Mouse (Mus musculus) megakaryocyte, embryonic 14.5 days (primary cell): Measurements from ENCODE around the gene Cers1. TPM values are rescaled to one million over a fixed set of nuclear protein-coding genes. Genes with fewer than 3 reads are reported as not detected.

Experiments
- H3K27me3 ChIP-seq: replicated peaks from 2 replicates; pipeline ENCODE3; 2012; ENCODE audit warnings: inconsistent platforms
- H3K36me3 ChIP-seq: replicated peaks from 2 replicates; pipeline ENCODE3; 2012; ENCODE audit warnings: low read length, inconsistent platforms, mixed read lengths
- H3K4me1 ChIP-seq: 2 replicates; pipeline ENCODE4 v1.6.1; 2012; ENCODE audit warnings: inconsistent platforms
- H3K4me3 ChIP-seq: replicated peaks from 2 replicates; pipeline ENCODE3; 2012; ENCODE audit warnings: moderate library complexity, mild to moderate bottlenecking, inconsistent platforms
- H3K9me3 ChIP-seq: 2 replicates; pipeline ENCODE4 v1.6.1; 2012; ENCODE audit warnings: inconsistent platforms
- FLI1 ChIP-seq: IDR thresholded peaks from 2 replicates; pipeline ENCODE4 v1.6.1; 2012; ENCODE audit warnings: low read length, inconsistent platforms, mixed read lengths
- GATA1 ChIP-seq: IDR thresholded peaks from 3 replicates; pipeline ENCODE4 v1.6.1; 2012; ENCODE audit warnings: mixed read lengths, low read length, inconsistent platforms, borderline replicate concordance
- polyA plus RNA-seq: library from polyadenylated mRNA; stranded (reverse); fragments of >175 nt; gene quantifications from 2 replicates; pipeline ENCODE4 v1.2.3, GENCODE M21; 2012; ENCODE audit warnings: low replicate concordance; ENCODE audit not compliant: insufficient read depth

Cers1 gene
- polyA plus RNA-seq, 1 experiment: 0.55 TPM

DNA sequence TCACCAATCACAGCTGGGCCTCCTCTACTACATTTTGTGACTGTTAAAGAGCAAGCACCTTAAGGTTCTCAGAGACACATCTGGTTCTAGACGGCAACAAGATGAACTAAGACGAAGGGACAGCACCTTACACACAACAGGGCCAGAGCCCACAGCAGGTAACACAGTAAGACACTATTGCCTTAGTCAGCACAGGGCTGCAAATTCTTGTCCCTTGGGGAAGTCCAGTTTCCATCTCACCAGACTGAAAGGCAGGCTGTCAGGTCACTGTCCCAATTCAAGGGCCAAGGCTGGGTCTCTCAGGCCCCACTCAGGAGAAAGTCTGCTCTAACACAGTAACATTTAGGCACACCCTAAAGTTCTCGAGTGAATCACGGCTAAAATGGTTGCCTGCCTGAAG is 31.9 kb downstream of the Cers1 start:
- Histone ChIP-seq H3K4me3 (no peak overlapping the region), H3K27me3 (no peaks in the 10 kb centered on the region), H3K4me1 (peaks cover 93% of the 10 kb centered on the region), H3K9me3 (no peaks in the 10 kb centered on the region), H3K36me3 (peaks cover 83% of the 10 kb centered on the region)
- TF ChIP-seq GATA1 (no peak), FLI1 (no peak)

DNA sequence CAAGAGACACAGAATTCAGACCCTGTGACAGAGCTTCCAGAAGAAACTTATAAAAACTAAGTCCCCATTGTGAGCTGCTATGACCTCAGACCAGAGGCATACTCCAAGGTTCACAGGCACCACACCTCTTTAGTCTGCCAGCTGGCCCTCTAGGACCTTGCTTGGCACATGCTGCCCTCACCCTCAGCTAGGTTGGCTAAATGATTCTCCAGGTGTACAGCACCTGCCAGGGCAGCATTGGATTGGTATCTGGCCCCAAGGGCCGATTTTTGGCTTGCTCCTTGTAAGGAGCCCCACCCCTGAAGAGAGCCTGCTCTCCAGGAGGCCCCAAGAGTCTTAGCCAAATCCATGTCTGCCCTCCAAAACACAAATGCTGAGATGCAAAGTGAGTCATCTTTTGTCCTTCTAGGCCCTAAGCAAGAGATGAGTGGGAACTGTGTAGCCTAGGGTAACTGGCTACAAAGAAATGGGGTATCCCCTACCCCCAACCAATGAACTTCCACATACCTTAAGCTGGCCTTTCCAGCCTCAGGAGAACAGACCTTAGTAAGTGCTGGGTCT is 32.4 kb downstream of the Cers1 start:
- TF ChIP-seq GATA1 (no peak), FLI1 (no peak)
- no peaks in the 10 kb centered on the region for H3K27me3 ChIP-seq
- no peaks in the 10 kb centered on the region for H3K9me3 ChIP-seq
- H3K4me3 ChIP-seq: no peak overlapping the region
- peaks cover 88% of the 10 kb centered on the region for H3K4me1 ChIP-seq
- peaks cover 78% of the 10 kb centered on the region for H3K36me3 ChIP-seq

DNA sequence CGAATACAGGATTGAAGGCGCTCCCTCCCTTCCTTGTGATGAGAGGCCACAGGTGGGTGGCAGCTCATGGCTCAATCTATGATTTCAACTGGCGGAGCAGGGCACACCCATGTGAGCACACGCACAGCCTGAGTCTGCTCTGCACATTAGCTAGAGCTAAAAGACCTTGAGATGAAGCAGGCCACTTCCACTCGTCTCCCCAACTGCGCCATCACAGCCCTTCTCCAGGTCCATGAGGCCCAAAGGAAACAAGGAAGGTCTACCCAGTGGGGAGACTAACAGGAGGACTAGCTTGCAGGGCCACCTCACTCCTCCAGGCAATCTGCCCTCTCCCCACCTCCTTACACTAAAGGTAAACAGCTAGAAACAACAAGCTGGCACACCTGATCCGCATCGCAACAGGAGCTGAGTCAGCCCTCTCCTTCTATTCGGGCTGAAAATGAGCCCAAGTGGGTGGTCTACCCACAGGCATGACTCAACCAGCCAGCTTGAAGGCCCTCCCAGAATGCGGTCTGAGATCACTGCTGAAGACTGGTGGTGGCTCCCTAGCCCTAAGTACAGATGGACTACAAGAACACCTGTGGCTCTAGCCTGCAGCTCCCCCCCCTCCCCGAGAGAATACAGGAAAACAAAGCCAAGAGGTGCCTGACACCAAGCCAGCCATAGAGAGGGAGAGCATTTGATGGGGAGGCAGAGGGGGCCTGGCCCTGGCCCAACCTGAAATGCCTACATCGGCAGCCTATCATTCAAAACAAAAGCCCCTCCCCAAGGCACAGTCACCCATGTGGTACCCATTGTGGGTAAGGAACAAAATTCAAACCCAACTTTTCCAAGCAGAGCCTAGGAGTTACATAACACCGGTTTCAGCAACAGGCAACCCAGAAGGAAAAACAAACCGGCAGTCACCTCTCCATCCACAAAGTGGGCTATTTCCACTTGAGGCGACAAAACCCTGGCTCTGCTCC is 35.7 kb downstream of the Cers1 start:
- Histone ChIP-seq H3K27me3 (no peaks in the 10 kb centered on the region), H3K9me3 (no peaks in the 10 kb centered on the region), H3K36me3 (peaks cover 50% of the 10 kb centered on the region), H3K4me1 (peaks cover 79% of the 10 kb centered on the region), H3K4me3 (peak overlapping the region; percentile 97)
- TF ChIP-seq FLI1 (no peak), GATA1 (no peak)

DNA sequence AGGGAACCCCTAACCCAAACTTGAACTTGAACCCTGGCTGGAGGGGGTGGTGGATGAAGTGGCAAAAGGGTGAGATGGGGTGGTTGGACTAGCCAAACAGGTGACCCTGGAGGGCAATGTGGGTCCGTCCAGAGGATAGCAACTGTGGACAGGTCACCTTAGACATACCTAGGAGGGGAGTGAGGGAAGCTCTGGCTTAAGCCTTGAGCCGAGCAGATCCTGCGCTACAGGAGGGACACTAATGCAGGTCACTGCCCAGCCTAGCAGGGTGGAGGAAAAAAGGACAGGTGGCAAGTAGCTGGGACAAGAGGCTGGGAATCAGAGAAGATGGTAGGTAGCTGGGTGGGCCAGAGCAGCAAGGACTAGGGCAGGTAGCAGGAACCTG is 36.4 kb downstream of the Cers1 start:
- no peaks in the 10 kb centered on the region for H3K27me3 ChIP-seq
- TF ChIP-seq FLI1 (no peak), GATA1 (no peak)
- peak overlapping the region; percentile 97 for H3K4me3 ChIP-seq
- H3K4me1 ChIP-seq: peaks cover 75% of the 10 kb centered on the region
- no peaks in the 10 kb centered on the region for H3K9me3 ChIP-seq
- peaks cover 44% of the 10 kb centered on the region for H3K36me3 ChIP-seq

DNA sequence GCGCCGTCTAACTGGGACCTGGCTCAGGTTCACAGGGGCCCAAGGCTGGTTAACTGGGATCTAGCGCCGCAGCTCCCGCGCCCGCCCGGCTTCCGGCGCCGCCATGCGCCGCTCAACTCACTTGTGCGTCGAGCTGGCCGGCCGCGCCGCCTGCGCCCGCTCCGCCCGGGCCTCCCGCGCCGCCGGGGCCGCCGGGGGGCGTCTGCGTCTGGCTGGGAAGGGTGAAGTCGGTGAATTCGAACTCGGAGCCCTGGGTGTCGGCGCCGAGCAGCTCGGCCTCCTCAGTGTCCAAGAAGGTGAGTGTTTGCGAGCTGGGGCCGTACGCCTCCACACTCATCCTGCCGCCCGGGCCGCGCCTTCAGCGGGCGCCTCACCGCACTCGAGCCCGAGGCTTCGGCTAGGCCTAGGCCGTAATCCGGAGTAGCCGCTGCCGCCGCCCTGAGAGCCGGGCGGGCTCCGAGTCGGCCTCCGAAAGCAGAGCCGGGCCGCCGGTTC is 37.1 kb downstream of the Cers1 start:
- peaks cover 68% of the 10 kb centered on the region for H3K4me1 ChIP-seq
- peak overlapping the region; percentile 97 for H3K4me3 ChIP-seq
- peaks cover 37% of the 10 kb centered on the region for H3K36me3 ChIP-seq
- H3K27me3 ChIP-seq: no peaks in the 10 kb centered on the region
- H3K9me3 ChIP-seq: no peaks in the 10 kb centered on the region
- TF ChIP-seq FLI1 (no peak), GATA1 (no peak)

DNA sequence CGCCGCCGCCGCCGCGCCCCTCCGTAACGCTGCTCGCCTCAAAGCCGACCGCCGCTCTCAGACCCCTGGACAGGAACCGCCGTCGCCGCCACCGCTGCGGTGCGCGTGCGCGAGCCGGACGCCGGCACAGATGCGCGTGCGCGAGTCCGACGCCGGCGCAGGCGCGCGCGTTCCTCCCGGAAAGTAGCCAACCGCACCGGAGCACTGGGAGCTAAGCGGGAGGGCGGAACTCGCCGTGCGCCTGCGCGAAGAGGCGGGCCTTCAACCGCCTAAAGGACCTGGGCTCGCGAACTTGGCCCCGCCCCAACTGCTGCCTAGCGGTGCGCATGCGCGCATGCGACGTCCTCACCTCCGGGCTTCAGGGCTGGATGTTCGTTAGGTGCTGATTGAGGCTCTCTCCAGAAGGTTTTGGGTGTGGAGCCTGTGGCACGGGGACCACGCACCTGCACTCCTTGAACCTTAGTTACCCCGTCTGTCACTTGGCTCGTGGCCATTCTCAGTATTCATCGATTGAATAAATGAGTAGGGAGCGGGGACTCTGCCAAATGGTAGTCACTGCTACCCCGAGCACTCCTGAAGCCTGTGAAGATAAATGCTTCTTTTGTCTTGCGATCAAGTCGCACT is 37.7 kb downstream of the Cers1 start, which contains the start of gene Upf1:
Gene Upf1 (minus strand): TSS at position 85 of the 624 bp plus-strand sequence.
- Histone ChIP-seq H3K36me3 (peaks cover 31% of the 10 kb centered on the region), H3K27me3 (no peaks in the 10 kb centered on the region), H3K9me3 (no peaks in the 10 kb centered on the region), H3K4me3 (peak within 1 kb of the TSS; percentile 97), H3K4me1 (peaks cover 61% of the 10 kb centered on the region)
- TF ChIP-seq FLI1 (no peak), GATA1 (no peak)

DNA sequence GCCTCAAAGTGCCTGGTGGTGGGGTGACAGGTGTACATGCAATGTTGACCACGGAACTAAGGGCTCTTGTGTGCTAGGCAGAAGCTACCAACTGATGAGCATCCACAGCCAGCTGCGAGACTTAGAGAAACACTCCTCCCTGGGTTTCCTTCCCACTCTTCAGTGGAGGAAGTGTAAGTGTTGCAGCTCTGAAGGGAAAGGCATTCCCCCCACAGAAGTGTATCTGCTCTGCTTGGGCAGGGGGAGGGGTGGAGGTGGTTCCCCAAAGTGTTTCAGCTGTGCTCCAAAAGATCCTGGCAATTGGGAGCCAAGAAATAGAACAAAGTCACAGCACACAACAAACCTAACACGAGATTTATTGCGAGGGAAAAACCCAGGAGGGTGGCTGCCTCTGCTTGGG is 38.4 kb downstream of the Cers1 start:
- no peaks in the 10 kb centered on the region for H3K9me3 ChIP-seq
- H3K4me1 ChIP-seq: peaks cover 55% of the 10 kb centered on the region
- TF ChIP-seq FLI1: no peak
- TF ChIP-seq GATA1: no peak
- peaks cover 24% of the 10 kb centered on the region for H3K36me3 ChIP-seq
- H3K27me3 ChIP-seq: peaks cover 4% of the 10 kb centered on the region
- peak overlapping the region; percentile 97 for H3K4me3 ChIP-seq

DNA sequence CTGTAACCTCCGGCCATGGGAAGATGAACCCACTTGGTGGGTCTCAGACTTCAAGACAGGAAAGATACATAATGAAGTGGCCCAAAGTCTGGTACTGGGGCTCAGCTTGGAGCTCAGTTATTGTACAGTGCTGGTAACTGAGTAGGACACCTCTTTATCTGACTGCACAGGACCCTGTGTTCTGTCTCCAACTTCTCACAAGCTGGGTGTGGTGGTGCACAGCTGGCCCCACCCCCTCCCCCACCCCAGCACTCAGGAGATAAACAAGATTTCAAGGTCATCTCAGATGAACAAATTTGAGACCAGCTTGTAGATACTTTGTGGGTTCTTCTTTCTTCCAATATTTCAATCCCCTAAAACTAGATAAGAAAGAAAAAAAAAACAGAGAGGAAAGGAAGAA is 40.5 kb downstream of the Cers1 start:
- TF ChIP-seq FLI1 (no peak), GATA1 (no peak)
- Histone ChIP-seq H3K9me3 (0 out of 2 replicates have a peak, but pooled peaks cover 2% of the 10 kb centered on the region), H3K36me3 (peaks cover 3% of the 10 kb centered on the region), H3K4me3 (no peak overlapping the region), H3K27me3 (peaks cover 12% of the 10 kb centered on the region), H3K4me1 (peaks cover 41% of the 10 kb centered on the region)

DNA sequence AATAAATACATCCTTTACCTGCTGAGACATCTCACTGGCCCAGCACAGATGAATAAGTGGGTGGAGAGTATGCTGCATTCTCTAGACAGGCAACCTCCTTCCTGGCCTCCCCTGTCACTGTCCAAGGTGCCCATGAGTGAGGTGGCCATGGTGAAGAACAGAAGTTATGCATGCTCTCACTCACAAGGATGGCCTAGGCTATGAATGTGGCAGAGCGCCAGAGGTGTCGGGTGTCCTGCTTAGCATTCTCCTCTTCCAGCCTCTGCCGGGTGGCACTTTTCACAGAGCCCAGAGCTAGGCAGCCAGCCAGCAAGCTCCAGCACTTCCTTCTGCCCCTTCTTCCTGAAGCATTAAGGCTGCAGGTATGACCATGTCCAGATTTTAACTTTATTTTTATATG is 43.8 kb downstream of the Cers1 start:
- Histone ChIP-seq H3K36me3 (no peaks in the 10 kb centered on the region), H3K4me3 (no peak overlapping the region), H3K9me3 (0 out of 2 replicates have a peak, but pooled peaks cover 2% of the 10 kb centered on the region), H3K27me3 (peaks cover 16% of the 10 kb centered on the region), H3K4me1 (peaks cover 43% of the 10 kb centered on the region)
- TF ChIP-seq GATA1: no peak

DNA sequence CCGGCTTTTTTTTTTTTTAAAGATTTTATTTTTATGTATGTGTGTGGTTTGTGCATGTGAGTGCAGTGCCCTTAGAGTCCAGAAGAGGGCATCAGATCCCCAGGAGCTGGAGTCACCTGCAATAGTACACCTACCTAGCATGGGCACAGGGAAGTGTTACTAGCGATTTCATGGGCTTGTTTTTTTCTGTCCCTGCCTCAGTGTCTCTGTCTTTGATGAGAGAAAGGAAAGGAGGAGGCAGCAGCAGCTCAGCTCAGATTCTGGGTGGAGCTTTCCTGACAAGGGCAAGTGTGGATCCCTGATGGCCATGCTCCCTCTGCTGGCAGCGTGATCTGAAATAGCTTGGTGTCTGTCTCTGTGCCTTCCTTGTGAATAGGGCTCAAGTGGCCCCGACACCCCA is 45.2 kb downstream of the Cers1 start:
- no peak overlapping the region for H3K4me3 ChIP-seq
- no peaks in the 10 kb centered on the region for H3K36me3 ChIP-seq
- TF ChIP-seq FLI1: no peak
- TF ChIP-seq GATA1: no peak
- 0 out of 2 replicates have a peak, but pooled peaks cover 2% of the 10 kb centered on the region for H3K9me3 ChIP-seq
- H3K27me3 ChIP-seq: peaks cover 21% of the 10 kb centered on the region
- H3K4me1 ChIP-seq: peaks cover 40% of the 10 kb centered on the region
